Mouse (Mus musculus): ENCODE measurements at regions not wholly inside any gene's neighbourhood (a gene's known extent, or its start where the extent isn't known, plus 50 kb on each side); places are given as distances from the start of the nearest gene placed in this dataset.
A peak's percentile ranks its signal among the peaks of the same experiment; 100 is the strongest.
"Not testable (repeated sequence)": the region's sequence is repeated elsewhere in the genome, so short reads cannot be mapped to it uniquely, and the experiment has no call there.

DNA sequence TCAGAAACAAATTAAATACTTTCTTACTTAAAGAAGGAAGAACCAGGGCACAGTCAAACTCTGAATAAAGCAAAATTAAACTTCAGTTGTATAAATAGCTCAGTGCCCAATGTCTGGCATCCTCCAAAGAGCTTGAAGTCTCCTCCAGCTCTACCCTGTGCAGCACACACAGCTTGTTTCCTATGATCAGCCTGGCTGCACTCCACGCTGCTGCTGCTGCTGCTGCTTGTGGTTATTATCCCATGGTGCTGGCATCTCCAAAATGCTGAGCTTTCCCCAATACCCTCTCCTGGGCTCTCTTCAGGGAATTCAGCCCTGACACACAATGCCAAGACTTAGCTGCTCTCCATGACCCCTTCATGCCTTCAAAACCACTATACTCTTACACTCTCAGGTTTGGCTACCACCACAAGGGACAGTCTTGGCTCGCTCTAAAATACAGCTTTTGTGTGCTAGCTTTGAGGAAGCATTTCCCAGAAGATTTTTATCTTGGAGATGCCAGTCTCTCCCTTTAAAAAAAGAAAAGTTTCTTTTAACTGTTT lies 121.0 kb downstream of the Rab10 start:
- not testable (repeated sequence) for DNase-seq (ENCODE audit: low spot score)

DNA sequence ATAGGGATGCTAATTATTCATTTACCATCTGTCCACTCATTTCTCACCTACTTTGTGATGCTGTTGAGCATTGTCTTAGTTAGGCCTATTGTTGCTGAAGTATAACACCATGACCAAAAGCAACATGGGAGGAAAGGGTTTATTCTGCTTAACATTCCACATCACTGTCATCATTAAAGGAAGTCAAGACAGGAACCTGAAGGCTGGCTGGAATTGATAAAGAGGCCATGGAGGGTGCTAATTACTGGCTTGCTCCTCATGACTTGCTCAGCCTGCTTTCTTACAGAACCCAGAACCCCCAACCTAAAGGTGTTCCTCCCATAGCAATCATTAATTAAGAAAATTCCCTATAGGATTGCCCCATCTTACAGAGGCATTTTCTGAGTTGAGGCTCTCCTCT lies 121.6 kb downstream of the Rab10 start:
- DNase-seq (ENCODE audit: low spot score) = no peak

DNA sequence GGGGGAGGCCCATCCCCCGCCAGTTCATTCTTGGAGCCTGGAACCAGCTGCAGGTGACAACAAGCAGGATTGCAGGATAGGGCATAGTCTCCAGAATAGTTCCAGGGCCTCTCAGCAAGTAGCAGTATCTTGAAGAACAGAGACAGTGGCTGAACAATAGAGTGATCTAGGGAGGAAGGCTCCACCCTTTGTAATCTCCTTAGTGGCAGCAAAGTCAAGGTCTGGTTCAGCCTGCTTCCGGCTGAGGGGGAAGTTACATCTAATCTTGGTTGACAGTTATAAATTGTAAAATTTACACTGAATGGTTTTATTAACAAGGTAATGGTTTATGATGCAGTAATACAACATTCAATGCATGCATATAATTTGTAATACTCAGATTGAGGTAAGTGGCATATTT lies 136.4 kb downstream of the Rab10 start:
- DNase-seq (ENCODE audit: low spot score) = no peak

DNA sequence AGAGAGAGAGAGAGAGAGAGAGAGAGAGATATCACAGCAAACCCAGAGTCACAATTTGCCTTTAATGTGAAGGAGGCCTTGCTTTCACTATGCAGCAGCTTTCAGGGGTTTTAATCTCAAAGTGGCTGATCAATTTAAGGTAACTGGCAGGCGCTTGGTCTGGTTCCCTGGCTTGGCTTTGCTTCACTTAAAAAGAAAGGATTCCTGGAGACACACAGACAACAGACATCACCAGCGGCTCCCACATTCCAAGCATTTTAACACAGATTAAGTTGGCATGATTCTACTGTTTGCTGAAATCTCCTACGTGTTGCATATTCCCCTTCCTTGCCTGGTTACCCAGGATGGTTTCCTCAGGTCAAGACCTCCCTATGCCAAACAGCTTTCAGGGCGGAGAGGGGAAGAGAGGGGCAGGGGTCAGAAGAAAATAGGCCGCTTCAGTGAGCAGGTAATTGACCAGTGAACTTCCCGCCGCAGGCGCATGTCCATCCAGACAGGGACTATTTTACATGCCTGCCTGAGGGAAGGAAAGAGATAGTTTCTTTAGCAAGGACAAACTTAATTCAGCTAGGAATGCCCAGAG lies 140.0 kb downstream of the Rab10 start:
- DNase-seq (ENCODE audit: low spot score) = not testable (repeated sequence)

DNA sequence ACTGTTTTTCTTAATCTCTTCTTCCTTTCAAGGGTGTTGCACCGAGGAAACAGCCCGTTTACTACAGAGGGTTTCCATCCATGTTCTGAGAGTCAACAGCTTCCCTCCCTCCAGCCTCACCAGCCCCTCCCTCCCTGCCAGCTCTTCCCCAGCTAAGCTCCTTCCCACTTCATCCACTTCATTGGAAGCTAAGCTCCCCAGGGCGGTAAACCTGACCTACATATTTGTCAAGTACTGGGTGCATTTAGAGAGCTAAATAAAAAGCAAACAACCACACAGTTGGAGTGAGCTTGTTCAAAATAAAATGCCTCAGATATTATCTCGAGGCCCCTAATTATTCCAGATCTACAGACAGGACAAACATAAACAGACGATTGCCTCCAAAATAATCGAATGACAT lies 148.1 kb downstream of the Rab10 start:
- not testable (repeated sequence) for DNase-seq (ENCODE audit: low spot score)

DNA sequence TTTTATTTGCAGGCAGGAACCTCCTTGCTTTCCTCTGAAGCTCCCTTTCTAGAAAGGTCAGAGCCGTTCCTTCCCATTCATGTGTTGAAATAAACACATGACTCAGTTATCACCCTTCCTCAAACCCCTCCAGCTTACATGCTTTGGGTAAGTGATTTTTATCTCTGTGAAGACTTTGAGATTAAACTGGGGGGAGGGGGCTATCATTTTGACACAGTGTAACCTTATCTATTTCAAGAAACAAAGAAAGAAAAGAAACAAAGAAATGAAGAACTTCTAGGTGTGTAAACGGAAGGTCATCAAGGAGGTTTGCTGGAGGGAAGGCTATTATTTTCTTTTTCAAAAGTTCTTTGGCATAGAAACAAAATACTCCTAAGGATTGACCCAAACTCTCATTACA lies 151.0 kb downstream of the Rab10 start:
- DNase-seq (ENCODE audit: low spot score) = not testable (repeated sequence)

DNA sequence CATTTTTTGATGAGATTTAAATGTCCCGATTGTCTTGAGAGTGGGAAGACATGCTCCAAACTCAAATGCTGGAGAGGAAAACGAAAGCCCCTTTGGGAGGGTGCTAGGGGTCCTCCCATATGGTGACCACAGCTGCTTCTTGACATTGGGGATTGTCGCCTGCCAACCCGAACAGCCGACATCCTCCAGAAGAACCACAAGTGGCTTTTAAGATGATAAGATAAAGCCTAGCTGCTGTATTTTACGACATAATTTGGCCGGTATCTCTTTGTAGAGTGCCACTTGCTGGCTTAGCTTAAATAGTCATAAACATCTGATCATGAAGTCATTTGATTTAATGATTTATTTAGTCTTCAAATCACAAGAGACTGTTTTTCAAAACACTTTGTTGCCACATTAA lies 156.1 kb downstream of the Rab10 start:
- DNase-seq (ENCODE audit: low spot score) = not testable (repeated sequence)

DNA sequence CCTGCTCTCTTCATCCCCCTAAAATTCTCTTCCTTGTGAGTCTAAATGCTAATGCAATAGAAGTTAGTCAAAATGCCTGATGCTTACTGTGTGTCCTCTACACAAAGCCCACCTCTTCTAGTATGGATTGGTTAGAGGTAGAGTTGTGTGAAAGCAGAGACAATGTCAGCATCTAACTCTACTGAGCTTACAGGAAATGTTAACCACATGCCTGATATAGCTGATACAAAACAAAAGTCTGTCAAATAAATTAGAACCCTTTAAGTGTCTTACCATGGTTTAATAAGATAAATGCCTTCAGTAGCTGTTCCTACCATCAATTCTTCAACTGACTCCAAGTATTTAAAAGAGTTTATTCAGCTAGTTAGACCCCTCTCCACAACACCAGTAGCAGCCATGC lies 177.2 kb downstream of the Rab10 start:
- DNase-seq (ENCODE audit: low spot score) = not testable (repeated sequence)

DNA sequence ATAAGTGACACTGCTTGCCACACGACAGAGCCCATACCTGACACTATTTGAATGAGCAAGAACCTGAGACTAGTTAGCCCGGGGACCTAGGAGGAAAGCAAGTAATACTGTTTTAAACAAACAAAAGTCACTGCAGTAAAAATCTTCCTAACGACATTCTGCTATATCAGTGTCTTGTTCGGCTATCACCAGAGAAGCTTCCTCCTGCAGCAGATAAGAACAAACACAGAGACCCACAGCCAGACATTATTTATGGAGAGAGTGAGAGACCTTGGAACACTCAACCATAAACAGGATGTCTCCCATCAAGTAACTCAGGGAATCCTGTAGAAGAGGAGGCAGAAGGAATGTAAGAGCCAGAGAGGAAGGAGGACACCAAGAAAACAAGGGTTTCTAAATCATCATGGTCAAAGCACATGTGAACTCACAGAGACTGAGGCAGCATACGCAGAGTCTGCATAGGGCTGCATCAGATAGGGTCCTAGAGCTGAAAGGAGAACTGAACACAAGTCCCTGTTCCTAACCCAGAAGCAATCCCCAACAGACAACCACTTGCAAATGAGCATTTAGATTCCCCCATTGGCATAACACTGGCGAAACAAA lies 178.5 kb downstream of the Rab10 start:
- not testable (repeated sequence) for DNase-seq (ENCODE audit: low spot score)

DNA sequence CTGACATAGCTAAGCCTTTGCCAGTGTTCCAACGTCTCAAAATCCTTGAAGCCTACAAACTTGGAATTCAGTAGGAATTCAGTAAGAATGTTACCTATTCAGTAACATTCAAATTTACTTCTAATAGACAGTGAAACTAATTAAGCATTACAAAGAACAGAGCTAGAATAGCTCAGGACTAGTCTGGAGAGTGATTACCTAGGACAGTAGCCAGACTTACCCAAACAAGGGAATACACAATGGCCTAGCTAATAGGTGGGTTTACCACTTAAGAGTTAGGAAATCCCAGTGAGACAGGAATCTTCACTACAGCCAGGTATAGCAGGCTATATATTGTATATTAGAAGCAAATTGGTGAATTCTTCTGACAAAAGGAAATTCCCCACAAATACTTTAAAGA lies 182.4 kb downstream of the Rab10 start:
- not testable (repeated sequence) for DNase-seq (ENCODE audit: low spot score)

DNA sequence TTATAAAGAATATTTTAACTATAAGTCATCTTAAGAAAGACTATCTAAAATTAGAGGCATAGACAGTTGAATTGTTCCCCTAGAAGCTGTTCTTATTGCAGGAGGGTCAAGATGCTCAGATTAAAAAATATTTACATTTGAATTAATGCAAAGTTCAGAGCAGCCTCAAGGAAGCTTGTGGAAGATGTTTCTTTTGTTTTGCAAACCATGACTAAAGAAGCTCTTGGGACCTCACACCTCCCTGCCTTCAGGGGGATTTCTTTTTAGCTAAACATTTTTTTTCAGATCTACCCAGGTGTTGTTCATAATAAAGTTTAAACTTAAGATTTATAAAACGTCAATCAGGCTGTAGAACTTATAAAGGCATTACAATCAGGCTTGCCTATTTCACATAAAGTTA lies 185.7 kb downstream of the Rab10 start:
- no peak for DNase-seq (ENCODE audit: low spot score)

DNA sequence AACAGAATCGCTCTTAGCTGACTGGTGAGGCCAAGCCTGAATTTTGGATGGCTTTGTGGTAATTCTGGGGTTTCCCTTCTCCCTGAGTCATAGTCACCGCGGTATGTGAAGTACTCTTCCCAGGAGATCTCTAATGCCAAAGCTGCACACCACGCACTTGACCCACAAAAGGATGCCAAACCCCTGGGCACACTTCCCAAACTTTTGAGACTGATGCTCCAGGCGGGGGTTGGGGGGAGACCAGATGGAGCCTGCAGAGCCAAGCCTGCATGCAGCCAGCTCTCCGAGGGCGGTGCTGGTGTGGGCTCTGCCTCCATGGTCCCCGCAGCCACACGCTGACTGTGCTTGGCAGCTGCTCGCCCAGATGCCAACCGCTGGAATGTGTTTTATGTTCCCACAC lies 199.2 kb downstream of the Rab10 start:
- DNase-seq (ENCODE audit: low spot score) = not testable (repeated sequence)

DNA sequence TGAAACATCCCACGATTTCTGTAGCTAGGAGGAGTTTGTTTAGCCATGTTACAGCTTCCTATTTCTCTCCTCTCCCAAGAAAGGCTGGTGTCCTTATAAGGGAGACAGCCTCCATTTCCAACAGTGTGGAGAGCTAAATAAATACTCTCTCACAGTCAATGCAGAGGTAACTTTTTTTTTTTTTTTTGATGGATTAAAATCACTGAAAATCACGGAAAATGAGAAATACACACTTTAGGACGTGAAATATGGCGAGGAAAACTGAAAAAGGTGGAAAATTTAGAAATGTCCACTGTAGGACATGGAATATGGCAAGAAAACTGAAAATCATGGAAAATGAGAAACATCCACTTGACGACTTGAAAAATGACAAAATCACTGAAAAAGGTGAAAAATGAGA lies 200.1 kb downstream of the Rab10 start:
- peak; percentile 87 for DNase-seq (ENCODE audit: low spot score)

DNA sequence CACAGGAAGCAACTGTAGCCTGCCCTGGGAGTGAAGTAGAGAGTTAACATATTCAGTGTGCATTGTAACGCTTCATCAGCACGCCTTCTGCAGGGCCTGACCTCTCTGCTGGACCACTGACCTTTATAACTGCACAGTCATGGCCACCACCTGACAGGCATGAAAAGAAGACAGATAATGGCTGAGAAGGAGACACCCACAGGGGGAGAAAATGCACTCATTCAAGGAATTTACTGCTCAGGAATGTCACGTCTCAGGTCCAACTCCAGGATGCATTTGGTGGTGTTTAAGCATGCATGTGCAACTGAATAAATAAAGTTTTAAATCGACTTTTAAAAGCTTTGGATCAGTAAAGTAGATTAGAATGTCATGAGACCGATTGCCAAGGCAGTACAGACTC lies 207.8 kb downstream of the Rab10 start:
- DNase-seq (ENCODE audit: low spot score) = not testable (repeated sequence)

DNA sequence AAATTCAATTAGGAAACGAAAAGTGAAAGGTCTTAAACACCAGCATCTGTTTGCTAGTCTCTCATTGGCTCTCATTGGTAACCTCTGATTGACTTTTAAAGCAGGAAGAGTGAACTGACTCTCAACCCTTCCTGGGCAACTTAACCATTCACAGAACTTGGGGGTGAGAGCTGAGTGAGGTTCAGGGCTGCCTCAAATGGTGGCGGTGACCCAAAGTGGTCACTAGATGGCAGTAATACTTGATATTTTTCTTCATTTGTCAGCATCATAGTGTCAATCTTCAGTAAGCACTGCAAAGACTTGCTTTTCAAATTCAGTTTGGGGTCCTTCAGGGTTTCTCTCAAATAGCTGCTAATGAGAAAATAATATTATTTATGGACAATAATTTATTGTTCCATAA lies 211.6 kb downstream of the Rab10 start:
- peak; percentile 47 for DNase-seq (ENCODE audit: low spot score)

DNA sequence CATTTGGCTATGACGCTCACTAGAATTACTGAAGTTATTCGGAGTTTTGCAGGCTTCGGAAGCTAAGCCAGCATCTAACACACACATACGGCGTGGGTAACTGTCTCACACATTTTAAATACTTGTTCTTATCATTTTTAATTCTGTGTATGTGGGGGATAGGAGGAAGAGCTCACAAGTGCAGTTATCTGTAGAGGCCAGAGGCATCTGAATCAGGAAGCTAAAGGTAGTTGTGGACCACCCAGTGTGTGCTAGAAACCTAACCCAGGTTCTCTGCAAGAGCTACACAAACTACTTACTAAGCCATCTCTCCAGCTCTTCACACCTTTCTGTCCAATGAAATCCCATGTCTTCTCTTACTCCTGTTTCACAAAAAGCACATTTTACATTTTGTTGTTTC lies 215.3 kb downstream of the Rab10 start:
- DNase-seq (ENCODE audit: low spot score) = no peak

DNA sequence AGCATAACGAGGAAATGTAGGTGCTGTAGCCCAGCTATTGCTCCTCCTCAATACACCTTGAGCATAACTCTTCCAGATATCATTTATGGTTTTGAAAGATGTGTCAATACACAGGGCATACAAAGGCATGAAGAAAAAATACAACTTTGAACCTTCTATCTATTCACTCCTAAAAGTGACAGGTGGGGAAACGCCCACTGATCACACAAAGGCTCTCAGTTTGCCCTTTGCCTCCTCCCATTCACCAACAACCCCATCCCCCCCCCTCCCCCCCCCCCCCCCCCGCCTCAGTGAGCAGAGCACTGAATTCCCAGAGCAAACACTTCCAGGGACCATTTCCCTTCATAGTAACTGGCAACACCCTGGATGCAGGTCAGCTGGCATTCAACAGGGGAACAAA lies 216.8 kb downstream of the Rab10 start:
- not testable (repeated sequence) for DNase-seq (ENCODE audit: low spot score)

DNA sequence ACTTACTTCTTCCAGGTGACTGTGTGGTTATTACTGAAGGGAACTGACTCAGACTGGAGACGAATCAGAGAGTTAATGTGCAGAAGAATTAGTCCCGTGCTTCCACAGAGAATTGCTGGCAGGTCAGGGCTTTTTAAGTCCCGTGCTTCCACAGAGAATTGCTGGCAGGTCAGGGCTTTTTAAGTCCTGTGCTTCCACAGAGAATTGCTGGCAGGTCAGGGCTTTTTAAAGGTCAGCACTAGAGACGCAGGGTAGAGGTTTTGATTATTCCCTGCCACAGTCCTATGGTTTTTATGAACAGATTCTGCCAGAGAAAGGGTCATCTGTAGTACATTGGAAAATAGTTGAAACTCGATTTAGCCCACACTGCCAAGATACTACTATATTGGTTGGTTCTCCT lies 260.2 kb downstream of the Rab10 start:
- DNase-seq (ENCODE audit: low spot score) = not testable (repeated sequence)

DNA sequence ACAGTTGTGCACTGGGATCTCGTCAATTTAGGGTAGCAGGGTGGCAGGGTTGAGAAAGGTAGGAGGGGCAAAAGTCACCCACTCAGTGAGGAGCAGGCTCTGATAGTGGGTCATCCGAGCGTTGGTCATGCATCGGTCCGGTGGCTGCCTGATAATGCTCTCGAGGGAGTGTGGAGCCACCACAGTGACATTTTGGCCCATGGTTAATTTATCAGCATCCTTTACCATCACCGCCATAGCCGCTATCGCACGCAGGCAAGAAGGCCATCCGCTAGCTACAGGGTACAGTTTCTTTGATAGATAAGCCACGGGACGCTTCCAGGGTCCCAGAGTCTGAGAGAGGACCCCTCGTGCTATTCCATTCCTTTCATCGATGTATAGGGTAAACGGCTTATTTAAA lies 291.3 kb downstream of the Rab10 start:
- DNase-seq (ENCODE audit: low spot score) = not testable (repeated sequence)

DNA sequence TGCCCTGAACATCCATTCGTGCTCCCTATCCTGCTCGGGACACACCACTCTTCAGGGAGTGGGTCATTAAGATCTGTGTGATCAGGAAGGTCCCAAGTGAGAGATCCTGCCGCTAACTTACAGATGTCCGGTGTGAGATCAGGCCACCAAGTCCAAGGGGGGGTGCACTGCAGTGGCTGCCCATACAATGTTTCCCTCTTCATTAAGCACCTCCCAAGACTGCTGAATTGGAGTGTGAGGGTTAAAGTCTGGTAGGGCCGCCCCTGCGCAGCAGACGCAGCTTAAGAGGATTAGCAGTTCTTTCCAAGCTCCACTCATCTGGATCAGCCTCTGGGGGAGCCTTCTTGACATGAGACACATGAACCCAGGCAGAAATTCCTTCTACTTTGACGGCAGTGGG lies 293.0 kb downstream of the Rab10 start:
- DNase-seq (ENCODE audit: low spot score) = not testable (repeated sequence)

All from T-cell, adult 2 months (primary cell).